Mouse (Mus musculus) kidney, postnatal 0 days (tissue): ENCODE results near the gene Btn2a2. TPM values are rescaled to one million over a fixed set of nuclear protein-coding genes. Genes with fewer than 3 reads are reported as not detected.
A peak's percentile ranks its signal among the peaks of the same experiment; 100 is the strongest.

Experiments
- ATAC-seq: fragments of 200-750 bp; cut with Nextera tagmentation; replicated peaks from 2 replicates; pipeline ENCODE4 v1.8.0; 2017; ENCODE audit warnings: low read depth, moderate number of reproducible peaks, moderate TSS enrichment, moderate library complexity; ENCODE audit not compliant: low FRiP score
- DNase-seq: peaks from one replicate; pipeline ENCODE4 v3.0.0-alpha.2; 2016; ENCODE audit warnings: low spot score
- H3K27ac ChIP-seq: fragments of 300-500 bp; sonication (generic); 2 replicates; pipeline ENCODE4 v1.5.1; 2014; ENCODE audit warnings: mild to moderate bottlenecking
- H3K27me3 ChIP-seq: fragments of 300-500 bp; sonication (generic); 2 replicates; pipeline ENCODE4 v1.6.1; 2014; ENCODE audit warnings: low read length, mixed read lengths; ENCODE audit not compliant: insufficient read depth
- H3K36me3 ChIP-seq: fragments of 300-500 bp; sonication (generic); 2 replicates; pipeline ENCODE4 v1.6.1; 2014; ENCODE audit warnings: low read length, mixed read lengths; ENCODE audit not compliant: insufficient read depth
- H3K4me1 ChIP-seq: fragments of 300-500 bp; sonication (generic); replicated peaks from 2 replicates; pipeline ENCODE4 v1.6.1; 2014; ENCODE audit warnings: antibody characterized with exemption, low read length, mixed read lengths; ENCODE audit not compliant: insufficient read depth
- H3K4me2 ChIP-seq: fragments of 300-500 bp; sonication (generic); 2 replicates; pipeline ENCODE4 v1.6.1; 2014; ENCODE audit warnings: mild to moderate bottlenecking, low read length, moderate library complexity, mixed read lengths
- H3K4me3 ChIP-seq: fragments of 300-500 bp; sonication (generic); replicated peaks from 2 replicates; pipeline ENCODE4 v1.5.1; 2014; ENCODE audit warnings: low read depth, low read length
- H3K9ac ChIP-seq: fragments of 300-500 bp; sonication (generic); 2 replicates; pipeline ENCODE4 v1.6.1; 2014; ENCODE audit warnings: low read depth, low read length
- H3K9me3 ChIP-seq: fragments of 300-500 bp; sonication (generic); replicated peaks from 2 replicates; pipeline ENCODE4 v1.6.1; 2016; ENCODE audit warnings: low read length, inconsistent platforms, mixed read lengths
- CTCF ChIP-seq: IDR thresholded peaks from 2 replicates; pipeline ENCODE4 v1.5.1; 2016; ENCODE audit warnings: antibody characterized with exemption, low read depth, mild to moderate bottlenecking, moderate library complexity
- WGBS: fragments of 180-500 bp; shearing (Covaris S2); extraction: QIAGEN DNeasy Blood & Tissue Kit; methylation state at CpG from one replicate; pipeline ENCODE4 v1.1.7; 2014; 5-methylcytosine and 5-hydroxymethylcytosine counted together
- polyA plus RNA-seq: library from polyadenylated mRNA; unstranded; fragments of >200 nt; fragmentation: Nextera tagmentation; extraction: Ambion mirVana; gene quantifications from 2 replicates; pipeline ENCODE4 v1.2.1, GENCODE M21; 2015

Gene Btn2a2
- polyA plus RNA-seq, 1 experiment from 2014 or later = 0.28 TPM

DNA sequence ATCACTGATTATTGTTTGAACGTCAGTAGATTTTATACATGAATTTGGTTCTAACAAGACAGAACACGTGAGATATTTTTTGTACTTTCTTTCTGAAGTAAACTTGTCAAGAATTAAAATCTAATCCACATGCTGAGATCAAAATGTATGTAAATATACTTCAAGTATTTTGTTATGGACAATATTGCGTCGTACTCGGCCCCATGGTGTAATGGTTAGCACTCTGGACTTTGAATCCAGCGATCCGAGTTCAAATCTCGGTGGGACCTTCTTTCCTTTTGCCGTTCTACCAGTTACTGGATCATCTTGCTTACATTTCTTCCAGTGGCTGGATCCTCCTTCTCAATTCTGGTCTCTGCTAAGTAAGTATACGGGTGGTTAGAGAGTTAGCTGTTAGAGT is 30.8 kb upstream of the Btn2a2 start:
- H3K9me3 ChIP-seq = no peaks in the 10 kb centered on the region
- H3K9ac ChIP-seq = 0 out of 2 replicates have a peak overlapping the region, but pooled peaks have one; percentile 14
- peak overlapping the region; percentile 50 for H3K4me3 ChIP-seq
- no peaks in the 10 kb centered on the region for H3K27me3 ChIP-seq
- no peaks in the 10 kb centered on the region for H3K36me3 ChIP-seq
- DNase-seq (peak; percentile 88), ATAC-seq (peak; percentile 49)
- no peak for TF ChIP-seq CTCF
- H3K4me1 ChIP-seq = no peaks in the 10 kb centered on the region
- no peak overlapping the region for H3K27ac ChIP-seq
- H3K4me2 ChIP-seq = peak overlapping the region; percentile 53
- WGBS = 2% methylated on average over 10 of the region's 10 CpGs

DNA sequence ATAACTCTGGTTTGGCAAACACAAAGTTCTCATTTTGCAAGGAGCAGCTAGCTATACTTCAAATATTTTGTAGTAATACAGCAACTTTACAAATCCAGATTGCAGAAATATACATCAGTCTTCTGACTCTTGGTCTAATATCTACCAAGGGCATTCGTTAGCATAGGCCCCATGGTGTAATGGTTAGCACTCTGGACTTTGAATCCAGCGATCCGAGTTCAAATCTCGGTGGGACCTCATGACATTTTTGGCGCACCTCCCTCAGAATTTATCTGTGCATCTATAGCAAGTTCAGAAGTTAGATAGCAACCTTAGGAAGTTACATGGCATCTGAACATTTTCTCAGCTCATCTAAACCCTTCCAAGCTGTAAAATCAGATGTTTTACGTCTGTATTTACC is 30.2 kb upstream of the Btn2a2 start:
- 0 out of 2 replicates have a peak overlapping the region, but pooled peaks have one; percentile 14 for H3K9ac ChIP-seq
- DNase-seq = peak; percentile 80
- no peaks in the 10 kb centered on the region for H3K36me3 ChIP-seq
- H3K4me1 ChIP-seq = no peaks in the 10 kb centered on the region
- 0 out of 2 replicates have a peak, but pooled peaks have one; percentile 33 for ATAC-seq
- TF ChIP-seq CTCF = no peak
- no peak overlapping the region for H3K27ac ChIP-seq
- H3K4me2 ChIP-seq = peak overlapping the region; percentile 53
- WGBS = under 1% methylated on average over 6 of the region's 6 CpGs
- peak overlapping the region; percentile 50 for H3K4me3 ChIP-seq
- no peaks in the 10 kb centered on the region for H3K27me3 ChIP-seq
- H3K9me3 ChIP-seq = no peaks in the 10 kb centered on the region

DNA sequence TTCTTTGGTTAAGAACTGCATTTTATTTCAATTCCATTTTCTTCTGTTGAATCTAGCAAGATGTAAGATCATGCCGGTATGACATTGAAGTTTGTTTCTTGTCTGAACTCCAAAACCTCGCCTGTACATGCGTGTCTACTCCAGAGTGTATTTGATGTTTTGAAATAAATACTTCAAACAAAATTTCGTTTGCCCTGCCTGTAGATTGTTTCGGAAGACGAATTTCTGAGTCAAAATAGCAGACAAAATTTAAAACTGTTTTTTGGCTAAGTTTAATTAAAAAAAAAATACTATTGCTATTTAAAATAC is 29.6 kb upstream of the Btn2a2 start:
- no peaks in the 10 kb centered on the region for H3K27me3 ChIP-seq
- H3K36me3 ChIP-seq = no peaks in the 10 kb centered on the region
- peak overlapping the region; percentile 50 for H3K4me3 ChIP-seq
- no peak overlapping the region for H3K9ac ChIP-seq
- 0% methylated on average over 6 of the region's 6 CpGs for WGBS
- no peak for DNase-seq
- H3K27ac ChIP-seq = no peak overlapping the region
- no peaks in the 10 kb centered on the region for H3K9me3 ChIP-seq
- H3K4me2 ChIP-seq = peak overlapping the region; percentile 53
- TF ChIP-seq CTCF = no peak
- ATAC-seq = no peak
- no peaks in the 10 kb centered on the region for H3K4me1 ChIP-seq

DNA sequence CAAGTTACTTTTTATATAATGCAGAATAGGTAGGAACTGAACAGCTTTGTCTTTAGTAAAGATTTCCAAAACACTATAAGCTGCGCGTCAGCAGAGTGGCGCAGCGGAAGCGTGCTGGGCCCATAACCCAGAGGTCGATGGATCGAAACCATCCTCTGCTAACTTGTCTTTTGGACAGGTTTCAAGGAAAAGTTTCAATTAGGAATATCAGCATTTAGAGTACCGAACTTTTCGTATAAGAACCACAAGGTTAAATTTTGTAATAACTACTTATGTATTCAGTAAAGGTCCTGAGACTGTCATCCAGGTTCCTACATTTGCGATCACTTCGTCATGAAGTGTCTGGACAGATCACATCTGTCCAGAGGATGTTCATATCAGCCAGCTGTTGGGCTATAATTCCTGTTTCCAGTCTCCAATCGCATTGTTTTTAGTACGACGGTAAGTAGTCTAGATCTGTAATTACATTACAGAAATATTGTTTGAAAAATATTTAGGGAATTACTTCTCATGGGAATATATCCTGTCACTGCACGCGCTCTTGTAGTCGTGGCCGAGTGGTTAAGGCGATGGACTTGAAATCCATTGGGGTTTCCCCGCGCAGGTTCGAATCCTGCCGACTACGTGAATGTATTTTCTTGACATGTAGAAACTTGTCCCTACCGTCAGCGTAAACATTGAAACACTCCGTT is 29.1 kb upstream of the Btn2a2 start:
- ATAC-seq (peak; percentile 91), DNase-seq (peak; percentile 90)
- peak overlapping the region; percentile 69; the same call in 1 of the 2 replicates for H3K27ac ChIP-seq
- H3K4me1 ChIP-seq = no peaks in the 10 kb centered on the region
- H3K27me3 ChIP-seq = no peaks in the 10 kb centered on the region
- WGBS = under 1% methylated on average over 27 of the region's 27 CpGs
- no peaks in the 10 kb centered on the region for H3K9me3 ChIP-seq
- peak overlapping the region; percentile 50 for H3K4me3 ChIP-seq
- peak overlapping the region; percentile 46; the same call in 1 of the 2 replicates for H3K9ac ChIP-seq
- no peaks in the 10 kb centered on the region for H3K36me3 ChIP-seq
- H3K4me2 ChIP-seq = peak overlapping the region; percentile 53
- TF ChIP-seq CTCF = no peak

DNA sequence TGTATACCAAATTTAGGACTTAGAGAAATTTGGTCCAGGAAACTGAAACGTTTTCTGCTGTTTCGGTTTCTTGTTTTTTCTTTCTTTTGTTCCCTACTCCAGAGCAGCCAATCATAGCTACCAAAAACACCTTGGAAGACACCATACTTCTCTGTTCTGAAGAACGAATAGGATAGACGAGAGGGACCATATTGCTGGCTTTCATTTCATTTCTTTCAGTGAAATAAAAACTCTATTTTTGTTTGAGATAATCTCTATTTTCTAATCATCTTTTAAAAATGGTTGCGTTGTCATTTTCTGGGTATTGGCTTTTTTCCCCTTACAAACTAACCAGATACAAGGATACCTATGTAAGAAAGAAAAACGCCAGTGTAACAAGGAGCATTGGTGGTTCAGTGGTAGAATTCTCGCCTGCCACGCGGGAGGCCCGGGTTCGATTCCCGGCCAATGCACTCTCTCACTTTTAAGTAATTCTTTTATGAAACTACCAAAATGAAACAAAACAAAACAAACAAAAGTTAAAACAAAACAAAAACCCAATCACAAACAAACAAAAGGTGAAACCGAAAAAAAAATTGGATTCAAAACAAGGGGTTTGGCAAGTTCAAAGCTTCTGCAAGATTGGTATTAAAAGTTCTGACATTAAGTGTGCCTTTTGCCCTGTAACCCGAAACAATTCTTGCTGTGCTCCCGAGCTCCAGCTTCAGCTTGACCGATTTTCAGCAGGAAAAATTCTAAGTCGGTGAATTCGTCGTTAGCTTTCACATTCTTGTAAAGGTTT is 28.4 kb upstream of the Btn2a2 start:
- Histone ChIP-seq H3K4me3 (peak overlapping the region; percentile 50), H3K4me1 (no peaks in the 10 kb centered on the region), H3K27ac (peak overlapping the region; percentile 69), H3K4me2 (peak overlapping the region; percentile 53), H3K9ac (peak overlapping the region; percentile 46; the same call in 1 of the 2 replicates), H3K27me3 (no peaks in the 10 kb centered on the region), H3K36me3 (no peaks in the 10 kb centered on the region), H3K9me3 (no peaks in the 10 kb centered on the region)
- WGBS = under 1% methylated on average over 19 of the region's 19 CpGs
- peak; percentile 57 for ATAC-seq
- TF ChIP-seq CTCF = no peak
- peak; percentile 80 for DNase-seq

DNA sequence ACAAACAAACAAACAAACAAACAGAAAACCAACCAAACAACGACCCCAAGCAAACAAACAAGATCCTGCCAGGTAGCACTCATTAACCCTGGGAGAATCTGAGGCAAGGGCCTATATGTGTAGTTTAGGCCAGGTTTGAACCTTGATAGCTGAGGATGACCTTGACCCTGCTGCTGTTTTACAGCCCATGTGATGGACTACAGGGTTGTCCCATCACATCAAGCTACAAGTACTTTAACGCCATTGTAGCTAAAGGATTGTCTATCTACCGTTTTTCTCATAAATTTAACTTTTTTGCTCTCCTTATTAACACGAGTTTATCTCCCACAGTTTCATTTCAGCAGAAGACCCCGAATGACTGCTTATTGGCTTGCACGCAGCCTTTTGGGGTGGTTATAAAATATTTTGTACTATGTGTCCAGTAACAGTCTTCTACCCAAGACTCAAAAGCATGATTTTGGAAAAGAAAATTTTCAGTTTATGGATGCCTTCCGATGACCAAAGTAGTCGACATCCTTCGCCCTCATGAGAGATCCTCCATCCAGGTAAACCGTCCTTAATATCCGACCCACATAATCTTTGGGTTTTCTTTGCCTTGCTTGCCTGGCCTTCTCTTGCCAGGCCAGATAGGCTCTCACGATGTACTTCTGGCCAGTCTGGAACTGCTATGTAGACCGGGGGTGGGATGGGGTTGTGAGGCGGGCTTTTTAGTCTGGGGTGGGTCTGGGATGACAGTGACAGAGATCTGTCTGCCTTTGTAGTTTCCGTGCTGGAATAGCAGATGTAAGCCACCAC is 27.4 kb upstream of the Btn2a2 start:
- Histone ChIP-seq H3K27ac (no peak overlapping the region), H3K9me3 (no peaks in the 10 kb centered on the region), H3K4me2 (peak overlapping the region; percentile 53; the same call in 1 of the 2 replicates), H3K4me1 (no peaks in the 10 kb centered on the region), H3K9ac (0 out of 2 replicates have a peak overlapping the region, but pooled peaks have one; percentile 13), H3K36me3 (no peaks in the 10 kb centered on the region), H3K4me3 (no peak overlapping the region), H3K27me3 (no peaks in the 10 kb centered on the region)
- TF ChIP-seq CTCF = no peak
- 51% methylated on average over 15 of the region's 15 CpGs for WGBS
- ATAC-seq = no peak
- no peak for DNase-seq
